Mouse (Mus musculus) adrenal gland, postnatal 10 days (tissue): Measurements from ENCODE around the gene Gpr37l1. TPM values are rescaled to one million over a fixed set of nuclear protein-coding genes. Genes with fewer than 3 reads are reported as not detected.
"Not testable (repeated sequence)": the region's sequence is repeated elsewhere in the genome, so short reads cannot be mapped to it uniquely, and the experiment has no call there.

Experiments
- DNase-seq: peaks from one replicate; pipeline ENCODE4 v3.0.0; 2021; ENCODE audit warnings: mixed read lengths
- long read RNA-seq, 2 experiments: library from polyadenylated mRNA; stranded (forward); transcript quantifications; one replicate each; pipeline ENCODE4 v2.0.0; 2021
- total RNA-seq, 2 experiments: library from RNA; stranded (reverse); gene quantifications; 2 replicates each; pipeline ENCODE4 v1.2.3; 2021

The Gpr37l1 gene
- total RNA-seq: 1 to 10 TPM; 1.3 to 2.8 TPM
- long read RNA-seq, experiment 1, partial matches to known transcripts: 0 of 1 reads
- long read RNA-seq, experiment 1, other reads (novel, unspliced or antisense): 0 of 1 reads
- long read RNA-seq, experiment 2, partial matches to known transcripts: 1 of 1 reads
- long read RNA-seq, experiment 2, other reads (novel, unspliced or antisense): 0 of 1 reads

DNA sequence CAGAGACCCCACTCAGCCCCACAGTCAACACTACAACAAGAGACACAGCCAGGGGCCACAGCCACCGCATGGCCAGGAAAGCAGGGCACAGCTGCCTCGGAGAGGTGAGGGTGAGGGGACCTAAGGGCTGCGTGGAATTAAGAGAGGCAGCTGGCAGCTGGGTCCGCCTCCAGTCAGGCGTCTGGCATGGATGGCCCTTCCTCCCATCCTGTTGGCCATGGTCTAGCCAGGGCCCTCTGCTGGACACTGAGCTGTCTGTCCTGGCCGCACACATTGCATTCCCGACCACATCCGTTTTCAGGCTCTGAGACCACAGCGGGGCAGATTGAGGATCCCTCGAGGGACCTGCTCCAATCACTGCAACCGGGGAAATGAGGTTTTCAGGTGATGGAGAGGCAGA lies at the start of gene Gpr37l1:
Gene Gpr37l1 (minus strand): TSS at position 247 of the 400 bp plus-strand sequence.
- no peak for DNase-seq

DNA sequence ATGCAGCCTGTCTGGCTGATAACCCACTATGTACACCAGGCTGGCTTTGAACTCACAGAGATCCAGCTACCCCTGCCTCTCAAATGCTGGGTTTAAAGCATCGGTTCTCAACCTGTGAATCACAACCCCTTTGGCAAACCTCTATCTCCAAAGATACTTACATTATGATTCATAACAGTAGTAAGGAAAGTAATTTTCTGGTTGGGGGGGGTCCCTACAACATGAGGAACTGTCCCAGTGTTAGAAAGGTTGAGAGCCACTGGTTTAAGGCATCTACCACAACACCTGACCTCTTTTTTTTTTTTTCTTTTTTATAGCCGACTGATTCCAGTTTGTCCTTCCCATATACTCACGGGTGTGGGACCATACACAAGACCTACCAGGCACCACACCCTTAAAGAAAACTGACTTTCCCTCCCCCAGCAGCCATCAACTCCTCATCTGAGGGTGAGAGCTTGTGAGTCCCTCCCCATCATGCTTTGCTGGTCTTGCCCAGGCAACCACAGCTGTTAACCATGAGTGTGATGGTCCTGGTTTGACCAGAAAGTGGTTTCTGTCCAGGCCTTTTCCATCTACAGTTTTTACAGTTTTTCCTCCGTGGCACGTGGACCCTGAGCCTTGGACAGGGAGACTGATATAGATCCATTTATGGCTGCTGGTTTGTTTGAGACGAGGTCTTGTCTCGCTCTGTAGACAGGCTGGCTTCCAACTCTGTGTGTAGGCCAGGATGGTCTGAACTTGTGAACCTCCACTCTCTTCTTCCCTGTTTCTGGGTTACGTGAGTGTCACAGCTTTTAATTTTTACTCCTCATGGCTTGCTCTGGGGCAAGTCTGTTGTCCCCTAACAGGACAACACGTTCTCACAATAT lies 46.5 kb upstream of the Gpr37l1 start:
- no peak for DNase-seq

DNA sequence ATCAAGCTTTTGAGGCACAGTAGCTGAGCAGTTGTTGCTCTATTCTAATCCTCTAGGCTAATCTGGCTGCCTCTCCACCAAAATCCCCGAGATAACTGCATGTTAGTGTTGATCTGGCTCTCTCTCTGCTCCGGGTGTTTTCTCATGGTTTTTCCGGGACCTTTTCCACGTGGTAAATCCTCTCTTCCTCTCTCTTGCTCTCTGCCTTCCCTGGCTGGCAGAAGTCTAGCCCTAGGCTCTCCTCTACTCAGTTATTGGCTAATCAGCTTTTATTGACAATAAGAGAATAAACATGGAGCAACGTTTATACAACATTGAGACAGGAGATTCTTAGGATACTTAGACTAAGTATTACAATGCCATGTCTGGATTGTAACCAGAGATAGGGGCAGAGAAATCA lies 42.9 kb upstream of the Gpr37l1 start:
- no peak for DNase-seq

DNA sequence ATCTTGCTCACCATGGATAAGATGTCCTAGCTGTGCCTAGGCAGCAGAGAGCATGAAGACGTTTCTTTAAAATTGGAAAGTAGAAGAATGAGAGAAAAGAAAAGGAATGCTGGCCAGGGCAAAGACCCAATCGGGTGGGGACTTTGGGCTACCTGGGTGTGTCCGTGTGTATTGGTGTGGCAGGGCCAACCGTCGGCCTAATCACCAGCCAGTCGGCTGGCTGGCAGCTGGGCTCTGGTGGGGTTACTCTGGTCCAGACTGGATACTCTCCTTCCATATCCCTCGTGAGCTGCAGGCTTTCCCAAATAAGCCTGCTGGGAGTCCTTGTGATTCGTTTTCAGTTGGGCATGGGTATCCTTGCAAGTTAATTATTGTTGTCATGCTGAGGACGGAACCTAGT lies 41.2 kb upstream of the Gpr37l1 start:
- no peak for DNase-seq

DNA sequence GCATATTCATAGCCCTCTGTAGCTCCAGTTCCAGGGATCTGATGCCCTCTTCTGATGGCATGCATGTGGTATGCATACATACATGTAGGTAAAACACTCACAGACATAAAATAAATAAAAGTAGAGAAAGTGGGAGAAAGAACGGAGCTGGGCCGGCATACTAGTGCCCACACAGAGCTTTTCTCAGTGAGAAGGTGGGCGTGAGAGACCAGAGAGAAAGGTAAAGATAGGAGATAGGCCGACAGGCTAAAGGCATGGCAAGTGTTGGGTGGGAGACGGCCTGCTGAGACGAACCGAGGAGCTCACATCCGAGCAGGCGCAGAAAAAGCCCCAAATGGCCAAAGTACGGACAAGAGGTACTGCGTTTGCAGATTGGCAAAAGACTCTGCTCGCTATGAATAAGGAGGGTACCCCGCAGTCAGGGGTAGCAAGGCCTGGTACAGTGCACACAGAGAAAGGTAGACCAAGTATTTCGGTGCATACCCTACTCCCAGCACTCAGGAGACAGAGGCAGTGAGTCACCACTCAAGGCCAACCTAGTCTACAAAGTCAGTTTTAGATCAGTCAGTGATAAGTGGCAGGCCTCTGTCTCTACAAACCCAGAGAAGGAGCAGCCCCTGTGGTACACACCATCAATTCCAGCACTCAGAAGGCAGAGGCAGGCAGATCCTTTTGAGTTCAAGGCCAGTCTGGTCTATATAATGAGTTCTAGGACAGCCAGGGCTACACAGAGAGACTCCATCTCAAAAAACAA lies 39.3 kb upstream of the Gpr37l1 start:
- no peak for DNase-seq

DNA sequence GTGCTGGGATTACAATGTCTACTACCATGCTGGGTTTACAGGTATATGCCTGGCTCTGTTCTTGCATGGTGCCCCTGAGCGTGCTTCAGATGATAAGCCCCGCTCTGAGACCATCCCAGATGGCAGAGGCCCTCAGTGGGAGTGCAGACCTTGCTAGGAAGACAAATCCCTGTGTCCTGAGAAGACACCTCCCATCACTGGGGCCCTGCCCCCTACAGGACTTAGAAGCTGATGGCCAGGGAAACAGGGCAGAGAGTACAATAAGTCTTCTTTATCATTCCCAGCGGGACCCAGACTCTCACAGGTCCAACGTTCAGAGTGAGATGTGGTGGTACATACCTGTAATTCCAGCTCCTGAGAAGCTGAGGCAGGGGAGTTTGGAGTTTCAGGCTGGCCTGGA lies 37.8 kb upstream of the Gpr37l1 start:
- no peak for DNase-seq

DNA sequence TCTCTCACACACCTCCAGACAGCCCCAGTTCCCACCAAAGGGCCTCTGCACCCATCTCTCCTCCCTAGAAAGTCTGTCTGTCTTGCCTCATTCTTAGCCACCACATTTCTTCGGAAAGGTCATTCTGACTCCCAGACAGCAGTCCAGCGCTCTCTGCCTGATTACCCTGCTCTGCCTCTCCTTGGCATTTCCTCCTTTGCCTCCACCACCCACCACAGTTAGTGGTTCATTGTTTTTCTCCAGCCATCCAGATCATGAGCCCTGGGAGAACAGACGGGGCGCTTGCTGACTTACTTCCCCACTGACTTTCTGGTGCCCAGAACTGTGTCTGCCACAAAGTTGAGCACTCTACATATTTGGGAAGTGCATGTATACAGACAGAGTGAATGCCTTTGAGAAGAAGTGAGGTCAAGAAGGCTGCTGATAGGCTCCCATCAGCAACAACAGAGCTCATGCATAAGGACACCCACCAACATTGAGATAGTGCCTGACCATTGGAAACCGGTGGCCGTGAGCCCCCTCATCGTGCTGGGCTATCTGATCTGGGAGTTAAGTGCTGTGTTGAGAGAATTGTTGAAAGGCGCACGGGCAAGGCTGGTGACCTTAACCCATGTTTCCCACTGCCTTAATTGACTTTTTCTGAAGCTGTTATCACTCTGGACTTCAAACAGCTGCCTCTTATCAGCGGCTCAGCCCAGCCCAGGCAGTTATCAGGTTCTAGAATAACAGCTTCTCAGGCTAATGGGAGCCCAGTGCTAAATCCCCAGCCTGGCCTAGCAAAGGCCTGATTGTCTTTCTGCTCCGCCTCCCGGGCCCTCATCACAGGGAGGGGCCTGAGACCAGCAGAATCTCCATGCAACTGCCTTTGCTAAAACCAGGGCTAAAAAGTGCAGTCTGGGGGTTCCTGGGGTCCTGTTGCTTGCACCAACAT lies 37.0 kb upstream of the Gpr37l1 start:
- DNase-seq: no peak

DNA sequence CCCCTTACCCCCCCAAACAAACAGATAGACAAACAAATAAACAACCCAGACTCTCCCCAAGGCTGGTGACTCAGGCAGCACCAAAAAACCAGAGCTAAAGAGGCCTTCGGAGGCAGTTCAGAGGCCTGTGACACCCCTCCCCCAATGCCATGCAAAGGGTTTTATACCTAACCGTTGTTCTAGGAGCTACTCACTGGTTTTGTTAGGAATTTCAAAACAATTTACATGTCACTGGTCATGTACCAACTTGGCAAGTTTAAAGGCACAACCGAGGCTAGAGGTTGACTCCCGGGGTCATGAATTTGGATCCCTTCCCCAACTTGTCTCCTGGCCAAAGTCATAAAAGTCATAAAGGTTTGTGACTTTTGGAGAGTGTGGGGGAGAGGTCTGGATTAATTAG lies 32.9 kb upstream of the Gpr37l1 start:
- DNase-seq: no peak

DNA sequence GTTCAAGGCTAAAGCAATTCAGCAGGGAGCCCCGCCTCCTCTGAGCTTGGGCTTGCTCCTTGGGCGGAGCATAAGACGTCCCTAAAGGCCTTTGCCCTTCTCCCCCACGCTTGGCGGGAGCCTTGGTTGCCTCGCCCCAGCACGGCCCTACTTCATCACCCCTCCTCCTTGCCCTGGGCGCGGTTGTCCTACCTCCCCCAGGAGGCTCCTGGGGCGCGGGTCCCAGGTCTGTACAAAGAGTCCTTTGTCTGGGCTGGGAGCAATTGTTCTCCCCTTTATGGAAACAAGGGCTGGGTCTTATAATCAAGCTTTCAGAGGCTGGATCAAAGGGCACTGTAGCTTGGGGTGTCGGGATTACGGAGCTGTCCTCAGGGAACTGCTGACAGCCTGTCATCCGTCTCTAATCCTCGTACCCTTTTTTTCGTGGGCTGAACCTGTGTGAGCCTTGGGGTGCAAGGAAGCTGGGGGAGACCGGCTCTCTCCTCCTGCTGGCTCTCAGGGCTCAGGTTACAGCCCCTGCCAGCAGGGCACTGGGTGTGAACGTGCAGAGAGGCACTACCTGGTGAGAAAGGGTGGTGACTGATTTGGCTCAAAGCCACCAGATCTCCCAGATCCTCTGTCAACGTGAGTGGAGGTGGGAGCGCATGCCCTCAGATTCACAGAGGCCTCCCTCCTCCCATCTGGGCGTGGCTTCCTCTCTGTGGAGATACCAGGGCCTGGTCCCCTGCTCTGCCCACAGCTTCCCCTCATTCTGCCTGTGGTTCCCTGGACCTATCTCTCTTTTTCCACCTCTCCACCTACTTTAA lies 31.7 kb upstream of the Gpr37l1 start:
- DNase-seq: no peak

DNA sequence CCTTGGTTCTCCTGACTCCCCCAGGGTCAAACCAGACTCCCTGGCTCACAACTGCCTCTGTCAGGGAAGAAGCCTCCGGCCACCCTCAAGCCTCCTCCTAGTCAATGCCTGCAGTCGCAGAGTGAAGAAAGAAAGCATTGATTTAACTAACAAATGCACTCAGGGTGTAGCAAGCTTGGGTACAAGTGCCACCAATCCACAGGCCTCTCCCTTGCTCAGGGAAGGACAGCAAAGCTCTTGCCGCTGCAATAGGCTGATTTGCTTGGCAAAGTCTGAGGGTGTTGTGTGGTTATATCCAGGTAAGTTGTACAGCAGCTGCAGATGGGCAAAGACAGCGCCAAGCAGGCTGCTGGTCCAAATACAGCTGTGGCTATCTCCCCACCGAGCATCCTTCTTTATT lies 30.9 kb upstream of the Gpr37l1 start:
- no peak for DNase-seq

DNA sequence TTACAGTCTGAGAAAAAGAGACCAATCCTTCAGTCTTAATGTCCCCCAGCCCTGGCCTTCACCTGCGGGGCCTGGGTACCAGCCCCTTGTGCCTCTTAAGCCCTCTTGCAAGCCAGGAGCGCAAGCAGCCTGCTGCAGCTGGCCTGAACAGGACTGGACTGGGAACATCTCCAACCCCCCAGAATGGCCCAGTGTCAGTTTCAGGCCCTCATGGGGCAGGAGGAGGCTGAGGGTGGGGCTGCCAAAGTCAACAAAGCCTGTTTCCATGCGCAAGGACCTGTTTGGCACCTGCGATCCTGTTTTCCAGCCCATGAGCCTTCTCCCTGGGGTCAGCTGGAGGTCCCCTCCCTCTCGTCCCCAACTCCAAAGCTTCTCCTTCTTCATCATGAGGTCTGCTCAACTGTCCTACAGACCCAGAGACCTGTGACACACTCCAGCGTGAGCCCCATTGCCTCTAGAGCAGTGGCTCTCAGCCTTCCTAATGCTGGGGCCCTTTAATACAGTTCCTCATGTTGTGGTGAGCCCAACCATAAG lies 28.5 kb upstream of the Gpr37l1 start:
- peak; percentile 67 for DNase-seq

DNA sequence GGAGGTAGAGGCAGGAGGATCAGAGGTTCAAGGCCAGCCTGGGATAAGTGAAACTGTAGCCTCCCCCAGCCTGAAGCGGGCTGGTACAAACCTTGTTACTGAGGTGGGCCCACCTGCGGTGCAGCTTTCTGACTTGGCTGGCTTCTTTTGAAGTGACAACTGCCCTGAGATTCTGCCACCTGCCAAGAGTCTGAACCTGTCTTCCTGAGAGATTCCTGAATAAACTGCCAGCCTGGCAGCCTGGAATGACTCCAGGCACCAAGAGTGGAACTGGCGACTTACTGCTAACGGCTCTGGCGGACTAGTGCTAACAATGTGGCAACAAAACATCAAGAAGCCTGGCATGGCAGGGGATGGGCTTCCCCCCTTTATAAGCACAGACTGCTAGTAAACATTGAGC lies 26.9 kb upstream of the Gpr37l1 start:
- not testable (repeated sequence) for DNase-seq

DNA sequence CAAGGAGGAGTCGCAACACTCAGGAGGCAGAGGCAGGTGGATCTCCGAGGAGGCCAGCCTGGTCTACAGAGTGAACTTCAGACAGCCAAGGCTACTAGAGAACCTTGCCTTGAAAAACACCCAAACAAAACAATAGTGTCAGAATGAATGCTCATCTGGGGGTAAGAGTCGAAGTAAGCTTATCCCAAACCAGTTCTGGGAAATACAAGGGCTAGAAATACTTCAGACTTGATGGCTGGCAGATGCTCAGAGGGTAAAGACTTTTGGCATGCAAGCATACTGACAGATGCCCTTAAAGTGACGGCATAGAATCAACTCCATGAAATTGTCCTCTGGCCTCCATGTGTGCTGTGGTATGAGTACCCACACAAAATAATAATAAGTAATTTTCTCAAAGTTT lies 21.7 kb upstream of the Gpr37l1 start:
- DNase-seq: no peak

DNA sequence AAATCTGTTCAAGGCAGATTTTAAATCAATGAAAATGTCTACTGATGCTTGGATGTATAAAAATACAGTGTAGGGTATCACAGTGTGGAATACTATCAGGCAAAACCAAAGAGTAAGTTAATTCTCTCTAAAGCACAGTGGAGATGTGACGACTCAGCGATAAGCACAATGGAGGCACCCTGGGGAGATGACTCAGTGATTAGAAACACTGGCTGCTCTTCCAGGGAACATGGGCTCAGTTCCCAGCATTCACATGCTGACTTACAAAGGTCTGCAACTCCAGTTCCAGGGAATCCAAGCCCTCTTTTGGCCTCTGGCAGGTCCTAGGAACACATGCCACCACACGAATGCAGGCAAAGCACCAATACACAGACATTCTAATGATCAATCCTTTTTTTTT lies 20.7 kb upstream of the Gpr37l1 start:
- peak; percentile 54 for DNase-seq

DNA sequence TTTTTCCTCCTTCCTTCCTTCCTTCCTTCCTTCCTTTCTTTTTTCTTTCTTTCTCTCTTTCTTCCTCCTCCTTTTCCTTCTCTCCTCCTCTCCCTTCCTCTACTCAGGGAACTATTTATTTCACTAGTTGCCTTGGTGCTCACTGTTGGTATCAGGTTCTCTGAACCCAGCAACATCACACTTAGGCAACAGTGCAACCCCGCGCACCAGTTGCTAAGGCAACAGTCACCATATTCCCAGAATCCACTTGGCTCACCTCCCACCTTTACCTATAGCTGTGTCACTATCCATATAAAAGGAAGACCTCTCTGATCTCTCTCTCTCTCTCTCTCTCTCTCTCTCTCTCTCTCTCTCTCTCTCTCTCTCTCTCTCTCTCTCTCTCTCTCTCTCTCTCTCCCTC lies 19.5 kb upstream of the Gpr37l1 start:
- DNase-seq: not testable (repeated sequence)

DNA sequence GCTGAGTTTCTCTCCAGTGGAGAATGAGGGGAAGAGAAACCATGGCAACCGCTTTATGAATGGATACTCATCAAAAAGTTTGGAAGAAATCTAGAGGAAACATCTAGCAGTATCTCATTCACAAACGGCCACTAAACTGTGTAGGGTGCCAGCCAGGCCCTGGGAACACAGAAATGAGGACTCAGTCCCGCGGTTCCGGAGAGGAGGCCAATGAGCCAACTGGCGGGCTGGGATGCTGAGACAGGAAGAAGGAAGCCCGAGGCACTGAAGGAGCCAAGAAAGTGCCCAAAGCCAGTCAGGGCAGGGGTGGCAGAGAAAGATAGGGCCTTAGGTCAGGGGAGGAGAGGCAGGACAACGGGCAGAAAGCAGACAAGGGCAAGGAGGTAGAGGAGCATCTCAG lies 18.9 kb upstream of the Gpr37l1 start:
- DNase-seq: no peak

DNA sequence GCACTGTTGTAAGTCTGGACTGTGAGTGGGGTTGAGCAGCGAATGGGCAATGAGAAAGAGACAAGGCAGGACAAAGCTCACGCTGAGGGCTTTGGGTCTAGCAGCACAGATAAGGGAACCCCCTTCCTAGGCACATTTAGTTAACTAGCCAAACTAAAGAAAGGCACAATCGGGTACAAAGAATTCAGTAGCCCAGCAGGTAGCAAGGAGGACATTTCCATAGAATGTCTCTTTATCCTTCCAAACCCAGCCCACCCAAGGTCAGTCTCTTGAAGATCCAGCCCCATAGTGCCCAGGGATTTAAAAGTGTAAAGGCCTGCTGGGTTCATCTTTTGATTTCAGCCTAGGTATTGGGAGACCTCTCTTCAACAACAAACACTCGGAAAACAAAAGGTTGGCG lies 18.5 kb upstream of the Gpr37l1 start:
- no peak for DNase-seq

DNA sequence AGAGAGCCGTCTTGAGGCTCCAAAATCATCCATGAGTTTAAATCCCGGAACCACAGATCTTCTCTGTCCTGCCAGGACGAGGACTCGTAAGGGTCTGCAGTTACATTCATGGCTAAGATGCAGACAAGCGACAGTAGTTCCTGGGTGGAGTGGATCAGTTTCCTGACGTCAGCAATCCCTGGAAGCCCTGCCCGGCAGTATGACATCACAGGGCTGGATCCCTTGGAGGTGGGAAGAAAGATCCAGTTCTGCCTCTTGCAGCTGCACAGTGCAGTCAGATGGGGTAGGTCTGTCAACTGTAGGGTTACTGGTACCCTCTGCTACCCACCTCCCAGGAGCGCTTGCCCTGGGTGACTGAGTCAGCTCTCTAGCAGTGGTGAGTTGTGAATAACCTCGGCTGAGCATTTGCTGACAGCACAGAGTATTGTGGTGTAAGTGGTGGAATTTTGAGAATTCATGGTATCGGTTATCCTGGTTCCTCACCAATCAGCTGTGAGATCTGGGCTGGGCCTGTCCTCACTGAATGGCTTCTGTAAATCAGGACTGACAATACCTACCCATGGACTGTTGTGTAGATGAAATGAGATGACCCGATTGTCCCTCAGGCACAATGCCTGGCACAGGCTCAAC lies 16.6 kb upstream of the Gpr37l1 start:
- DNase-seq: no peak

DNA sequence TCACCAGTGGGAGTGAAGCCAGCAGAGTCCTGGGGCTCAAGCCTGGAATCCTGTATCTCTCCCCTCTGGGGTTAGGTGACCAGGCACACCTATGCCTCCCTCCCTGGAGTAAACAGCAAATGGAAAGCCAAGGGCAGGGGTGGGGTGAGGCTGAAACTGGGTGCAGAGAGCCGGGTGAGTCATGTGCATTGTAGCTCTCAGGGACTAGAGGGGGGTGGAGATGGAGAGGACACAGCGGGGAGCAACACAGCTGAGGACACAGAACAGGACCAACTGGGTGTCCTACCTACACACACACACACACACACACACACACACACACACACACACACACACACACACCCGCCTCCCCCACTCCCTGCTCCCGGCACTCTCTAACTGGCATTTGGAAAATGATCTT lies 16.0 kb upstream of the Gpr37l1 start:
- DNase-seq: peak; percentile 47

DNA sequence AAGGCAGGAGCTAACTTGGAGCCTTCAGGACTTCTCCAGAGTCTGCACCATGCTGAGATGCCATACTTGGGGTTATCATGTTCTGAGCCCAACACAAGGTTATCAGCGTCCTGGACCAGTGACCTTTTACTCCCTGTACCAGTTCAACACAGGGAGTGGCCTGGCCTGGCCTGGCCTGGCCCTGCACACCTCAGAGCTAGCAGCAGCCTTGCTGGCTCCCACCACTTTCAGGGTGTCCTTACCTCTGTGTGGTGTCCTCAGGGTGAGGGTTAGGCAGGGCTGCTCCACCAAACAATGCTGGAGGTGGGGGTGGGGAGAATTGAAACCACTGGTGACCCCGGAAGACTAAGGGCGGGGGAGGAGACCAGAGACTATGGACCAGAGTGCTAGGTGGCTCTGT lies 15.5 kb upstream of the Gpr37l1 start:
- no peak for DNase-seq
